Mouse (Mus musculus) kidney, embryonic 15.5 days (tissue): ENCODE data around the gene Kifc3. TPM values are rescaled to one million over a fixed set of nuclear protein-coding genes. Genes with fewer than 3 reads are reported as not detected.
"Not testable (repeated sequence)": the region's sequence is repeated elsewhere in the genome, so short reads cannot be mapped to it uniquely, and the experiment has no call there.

ENCODE experiments used
- ATAC-seq: fragments of 200-750 bp; cut with Nextera tagmentation; replicated peaks from 2 replicates; pipeline ENCODE4 v1.8.0; 2017; ENCODE audit warnings: moderate TSS enrichment; ENCODE audit not compliant: low FRiP score
- H3K27ac ChIP-seq: fragments of 300-500 bp; sonication (generic); 2 replicates; pipeline ENCODE4 v1.5.1; 2015; ENCODE audit warnings: mild to moderate bottlenecking, inconsistent platforms
- H3K27me3 ChIP-seq: fragments of 300-500 bp; sonication (generic); 2 replicates; pipeline ENCODE4 v1.6.1; 2015; ENCODE audit warnings: inconsistent platforms
- H3K36me3 ChIP-seq: fragments of 300-500 bp; sonication (generic); 2 replicates; pipeline ENCODE4 v1.6.1; 2015; ENCODE audit warnings: inconsistent platforms
- H3K4me1 ChIP-seq: fragments of 300-500 bp; sonication (generic); 2 replicates; pipeline ENCODE4 v1.6.1; 2015; ENCODE audit warnings: inconsistent platforms
- H3K4me2 ChIP-seq: fragments of 300-500 bp; sonication (generic); 2 replicates; pipeline ENCODE4 v1.6.1; 2015; ENCODE audit warnings: moderate library complexity, mild to moderate bottlenecking, inconsistent platforms
- H3K4me3 ChIP-seq: fragments of 300-500 bp; sonication (generic); replicated peaks from 2 replicates; pipeline ENCODE4 v1.5.1; 2015; ENCODE audit warnings: mild to moderate bottlenecking, inconsistent platforms
- H3K9ac ChIP-seq: fragments of 300-500 bp; sonication (generic); 2 replicates; pipeline ENCODE4 v1.6.1; 2015; ENCODE audit warnings: mild to moderate bottlenecking, inconsistent platforms
- H3K9me3 ChIP-seq: fragments of 300-500 bp; sonication (generic); replicated peaks from 2 replicates; pipeline ENCODE4 v1.6.1; 2016; ENCODE audit warnings: inconsistent platforms
- WGBS: fragments of 180-500 bp; shearing (Covaris S2); methylation state at CpG from one replicate; pipeline ENCODE4 v1.1.7; 2015; ENCODE audit warnings: mixed read lengths; 5-methylcytosine and 5-hydroxymethylcytosine counted together
- polyA plus RNA-seq: library from polyadenylated mRNA; unstranded; fragments of >200 nt; fragmentation: Nextera tagmentation; extraction: Ambion mirVana; gene quantifications from 2 replicates; pipeline ENCODE4 v1.2.1, GENCODE M21; 2015

Gene Kifc3
- polyA plus RNA-seq, 1 experiment from 2014 or later = 28.8 TPM

DNA sequence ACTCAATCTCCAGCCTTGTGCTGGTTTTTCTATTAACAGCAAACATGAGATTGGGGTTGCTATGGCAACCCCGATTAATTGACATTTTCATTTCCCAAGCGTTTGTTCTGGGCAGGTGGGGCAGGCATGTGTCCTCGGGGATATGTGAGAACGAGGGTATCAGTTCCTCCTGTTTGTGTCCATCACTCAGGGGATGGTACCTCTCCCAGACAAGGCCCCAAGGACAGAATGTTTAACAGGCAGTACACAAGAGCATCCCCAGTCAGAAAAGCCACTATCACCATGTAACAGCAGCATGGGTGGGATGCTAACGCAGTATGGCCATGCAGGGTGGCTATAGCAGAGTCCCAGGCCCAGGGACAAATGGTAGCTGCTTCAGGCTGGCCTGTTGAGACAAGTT lies 27.3 kb downstream of the Kifc3 start:
- H3K9ac ChIP-seq = no peak overlapping the region
- no peak overlapping the region for H3K27ac ChIP-seq
- no peak for ATAC-seq
- no peak overlapping the region for H3K4me2 ChIP-seq
- no peak overlapping the region for H3K4me3 ChIP-seq
- 0 out of 2 replicates have a peak, but pooled peaks cover 5% of the 10 kb centered on the region for H3K4me1 ChIP-seq
- H3K36me3 ChIP-seq = no peaks in the 10 kb centered on the region
- 37% methylated on average over 5 of the region's 5 CpGs for WGBS
- no peaks in the 10 kb centered on the region for H3K9me3 ChIP-seq
- no peaks in the 10 kb centered on the region for H3K27me3 ChIP-seq

DNA sequence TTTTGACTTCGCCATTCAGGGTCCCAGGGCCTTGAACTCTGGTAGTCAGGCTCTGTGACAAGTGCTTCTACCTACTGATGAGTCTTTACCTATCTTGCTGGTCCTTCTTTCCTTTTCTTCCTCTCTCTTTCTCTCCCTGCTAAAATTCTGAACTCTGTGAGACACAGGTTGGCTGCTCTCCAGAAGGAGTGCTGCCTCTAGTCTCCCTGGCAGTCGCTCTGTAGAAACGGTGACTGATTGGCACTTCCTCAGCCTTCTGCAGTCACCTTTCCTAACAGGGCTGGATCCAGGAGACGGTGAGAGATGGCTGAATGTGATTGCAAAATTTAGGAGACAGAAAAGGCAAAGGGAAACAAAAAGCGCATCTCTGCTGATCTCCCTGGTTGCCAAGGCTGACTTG lies 30.2 kb downstream of the Kifc3 start:
- no peaks in the 10 kb centered on the region for H3K36me3 ChIP-seq
- no peak for ATAC-seq
- no peaks in the 10 kb centered on the region for H3K9me3 ChIP-seq
- no peak overlapping the region for H3K4me3 ChIP-seq
- H3K9ac ChIP-seq = no peak overlapping the region
- 68% methylated on average over 5 of the region's 5 CpGs for WGBS
- no peaks in the 10 kb centered on the region for H3K27me3 ChIP-seq
- no peaks in the 10 kb centered on the region for H3K4me1 ChIP-seq
- H3K27ac ChIP-seq = no peak overlapping the region
- no peak overlapping the region for H3K4me2 ChIP-seq

DNA sequence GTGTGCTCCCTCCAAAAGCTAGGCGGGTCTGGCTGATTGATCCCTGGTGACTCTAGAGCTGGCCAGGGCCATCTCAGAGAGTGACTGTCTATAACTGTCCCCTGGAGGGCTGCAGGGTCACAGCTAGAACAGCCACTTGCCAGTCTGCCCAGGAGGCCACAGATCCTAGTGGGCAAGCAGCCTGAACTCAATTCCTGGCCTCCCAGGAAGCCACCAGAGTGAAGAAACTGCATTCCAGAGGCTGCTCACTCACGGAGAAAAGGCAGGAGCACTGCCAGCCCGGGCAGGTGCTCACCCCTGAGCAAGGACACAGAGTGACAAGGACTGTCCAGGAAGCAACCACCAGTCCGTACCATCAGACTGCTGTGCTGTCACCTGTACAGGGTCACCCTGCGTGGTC lies 34.9 kb downstream of the Kifc3 start:
- 68% methylated on average over 5 of the region's 5 CpGs for WGBS
- no peak overlapping the region for H3K9ac ChIP-seq
- H3K36me3 ChIP-seq = no peaks in the 10 kb centered on the region
- no peak overlapping the region for H3K4me2 ChIP-seq
- H3K27me3 ChIP-seq = no peaks in the 10 kb centered on the region; the same call in 1 of the 2 replicates
- ATAC-seq = no peak
- no peak overlapping the region for H3K4me3 ChIP-seq
- no peak overlapping the region for H3K27ac ChIP-seq
- H3K9me3 ChIP-seq = no peaks in the 10 kb centered on the region
- peaks cover 8% of the 10 kb centered on the region; the same call in 1 of the 2 replicates for H3K4me1 ChIP-seq

DNA sequence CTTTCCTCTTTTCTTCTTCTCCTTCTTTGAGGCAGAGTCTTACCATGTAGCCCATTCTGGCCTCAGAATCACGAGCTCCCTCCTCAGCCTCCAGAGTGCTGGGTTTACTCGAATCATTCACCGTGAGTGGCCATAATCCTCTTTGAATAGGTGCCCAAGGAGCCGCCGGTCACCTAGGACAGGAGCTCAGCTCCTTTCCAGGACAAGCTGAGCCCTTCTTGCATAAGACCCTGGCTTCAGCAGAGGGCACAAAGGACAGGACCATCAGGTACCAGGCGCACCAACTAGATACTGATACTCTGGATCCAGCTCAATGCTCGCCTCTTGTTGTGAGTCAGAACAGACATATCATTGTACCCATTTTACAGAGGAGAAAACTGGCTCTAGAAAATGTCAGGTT lies 36.2 kb downstream of the Kifc3 start:
- Histone ChIP-seq H3K27me3 (no peaks in the 10 kb centered on the region; the same call in 1 of the 2 replicates), H3K27ac (no peak overlapping the region), H3K36me3 (no peaks in the 10 kb centered on the region), H3K4me1 (peaks cover 8% of the 10 kb centered on the region; the same call in 1 of the 2 replicates), H3K9ac (no peak overlapping the region), H3K9me3 (no peaks in the 10 kb centered on the region), H3K4me3 (no peak overlapping the region), H3K4me2 (no peak overlapping the region)
- 91% methylated on average over 7 of the region's 7 CpGs for WGBS
- ATAC-seq = no peak

DNA sequence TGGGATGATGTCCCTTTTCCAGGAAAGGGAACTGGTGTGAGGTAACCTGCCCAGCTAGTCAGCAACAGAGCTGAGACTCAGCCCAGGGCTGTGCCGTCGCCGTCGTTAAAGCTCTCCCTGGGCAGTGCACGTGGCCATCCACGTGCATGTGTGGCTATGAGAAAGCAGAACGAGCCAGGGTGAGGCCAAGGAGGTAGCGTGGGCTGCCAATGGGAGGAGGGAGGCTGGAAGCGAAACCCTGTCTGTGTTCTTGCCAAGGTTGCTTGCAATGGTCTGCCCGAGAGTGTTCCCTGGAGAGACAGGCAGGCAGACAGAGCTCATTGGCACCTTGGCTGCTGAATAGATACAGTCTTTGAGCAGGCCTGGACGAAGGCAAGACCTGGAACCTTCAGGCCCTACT lies 36.7 kb downstream of the Kifc3 start:
- Histone ChIP-seq H3K27me3 (no peaks in the 10 kb centered on the region; the same call in 1 of the 2 replicates), H3K36me3 (no peaks in the 10 kb centered on the region), H3K4me3 (no peak overlapping the region), H3K4me1 (peaks cover 8% of the 10 kb centered on the region; the same call in 1 of the 2 replicates), H3K27ac (no peak overlapping the region), H3K4me2 (no peak overlapping the region), H3K9ac (no peak overlapping the region), H3K9me3 (no peaks in the 10 kb centered on the region)
- ATAC-seq = no peak
- 70% methylated on average over 11 of the region's 11 CpGs for WGBS

DNA sequence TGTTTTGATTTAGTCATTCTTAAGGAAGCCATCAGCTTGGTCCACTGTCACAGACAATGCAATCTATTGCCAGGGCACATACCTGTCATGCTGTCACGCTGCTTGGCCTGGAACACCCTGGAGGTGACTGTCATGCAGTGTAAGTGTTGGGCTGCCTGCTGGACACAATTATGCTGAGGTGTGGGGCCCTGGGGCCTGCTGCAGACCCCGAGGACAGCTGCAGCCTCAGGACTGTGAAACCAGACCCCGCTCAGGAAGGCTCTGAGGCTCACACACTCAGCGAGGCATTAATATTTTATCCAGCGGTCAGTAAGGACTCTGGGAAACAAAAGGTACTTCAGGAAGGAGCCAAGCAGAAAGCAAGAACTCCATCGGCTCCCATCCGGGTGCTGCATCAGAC lies 38.1 kb downstream of the Kifc3 start:
- Histone ChIP-seq H3K9ac (no peak overlapping the region), H3K4me2 (no peak overlapping the region), H3K36me3 (no peaks in the 10 kb centered on the region), H3K27me3 (no peaks in the 10 kb centered on the region; the same call in 1 of the 2 replicates), H3K9me3 (no peaks in the 10 kb centered on the region), H3K27ac (no peak overlapping the region), H3K4me3 (no peak overlapping the region), H3K4me1 (peaks cover 8% of the 10 kb centered on the region; the same call in 1 of the 2 replicates)
- ATAC-seq = 0 out of 2 replicates have a peak, but pooled peaks have one; percentile 46
- 32% methylated on average over 7 of the region's 7 CpGs for WGBS

DNA sequence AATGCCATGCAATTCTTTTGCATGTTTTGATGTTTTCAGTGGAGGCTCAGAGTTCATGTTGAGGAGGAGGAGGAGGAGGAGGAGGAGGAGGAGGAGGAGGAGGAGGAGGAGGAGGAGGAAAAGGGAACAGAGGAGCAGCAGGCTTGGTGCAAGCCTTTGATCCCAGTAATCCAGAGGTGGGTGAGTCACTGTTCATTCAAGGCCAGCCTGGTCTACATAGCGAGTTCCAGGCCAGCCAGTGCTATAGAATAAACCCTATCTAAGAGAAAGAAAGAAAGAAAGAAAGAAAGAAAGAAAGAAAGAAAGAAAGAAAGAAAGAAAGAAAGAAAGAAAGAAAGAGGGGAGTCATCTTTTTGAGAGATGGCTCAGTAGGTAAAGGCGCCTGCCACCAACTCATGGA lies 38.6 kb downstream of the Kifc3 start:
- H3K27me3 ChIP-seq, H3K4me2 ChIP-seq, H3K4me1 ChIP-seq, H3K9ac ChIP-seq, H3K9me3 ChIP-seq, H3K27ac ChIP-seq, ATAC-seq, H3K36me3 ChIP-seq, H3K4me3 ChIP-seq: not testable (repeated sequence)
- 88% methylated on average over 2 of the region's 2 CpGs for WGBS

DNA sequence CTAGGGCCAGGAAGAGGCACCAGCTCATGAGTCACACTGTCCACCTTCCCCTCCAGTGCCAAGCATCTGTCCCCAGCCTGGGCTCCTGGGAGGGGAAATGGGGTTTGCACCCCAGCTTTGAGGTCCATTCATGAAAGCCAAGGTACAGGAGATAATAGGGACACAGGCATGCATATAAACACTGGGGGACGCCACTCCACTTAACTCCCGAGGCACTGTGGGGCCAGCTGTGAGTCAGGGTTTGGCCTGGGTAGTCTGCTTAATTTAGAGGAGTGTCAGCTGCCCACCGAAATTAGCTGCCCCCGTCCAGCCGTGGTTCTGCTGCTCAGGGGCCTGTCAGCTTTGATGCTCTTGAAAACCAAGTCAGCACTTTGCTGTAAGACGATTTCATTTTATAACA lies 39.8 kb downstream of the Kifc3 start:
- Histone ChIP-seq H3K27ac (no peak overlapping the region), H3K9ac (no peak overlapping the region), H3K27me3 (no peaks in the 10 kb centered on the region; the same call in 1 of the 2 replicates), H3K9me3 (no peaks in the 10 kb centered on the region), H3K4me2 (no peak overlapping the region), H3K4me1 (peaks cover 8% of the 10 kb centered on the region; the same call in 1 of the 2 replicates), H3K4me3 (no peak overlapping the region), H3K36me3 (no peaks in the 10 kb centered on the region)
- no peak for ATAC-seq
- 55% methylated on average over 6 of the region's 6 CpGs for WGBS

DNA sequence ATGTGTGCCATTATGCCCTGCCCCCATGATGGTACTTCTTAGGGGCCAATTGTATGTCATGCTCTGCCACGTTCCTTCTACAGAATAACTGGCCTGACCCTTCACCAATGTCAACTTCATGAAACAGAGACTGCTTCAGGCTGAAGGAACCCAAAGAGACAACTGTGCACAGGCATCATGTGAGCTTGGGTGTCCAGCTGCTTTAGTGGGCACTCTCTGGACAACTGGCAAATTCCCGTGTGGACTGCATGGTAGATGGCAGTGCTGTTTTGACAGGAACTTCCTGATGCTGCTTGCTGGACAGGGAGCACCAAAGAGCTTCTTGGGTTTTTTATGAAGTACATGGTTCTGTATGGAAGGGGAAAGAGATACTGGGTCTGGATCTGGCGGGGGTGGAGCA lies 43.3 kb downstream of the Kifc3 start:
- H3K36me3 ChIP-seq = no peaks in the 10 kb centered on the region
- WGBS = 78% methylated on average over 3 of the region's 3 CpGs
- ATAC-seq = no peak
- H3K9ac ChIP-seq = no peak overlapping the region
- H3K4me1 ChIP-seq = peaks cover 12% of the 10 kb centered on the region; the same call in 1 of the 2 replicates
- no peaks in the 10 kb centered on the region for H3K9me3 ChIP-seq
- H3K4me3 ChIP-seq = no peak overlapping the region
- H3K27me3 ChIP-seq = no peaks in the 10 kb centered on the region
- H3K4me2 ChIP-seq = no peak overlapping the region
- no peak overlapping the region for H3K27ac ChIP-seq

DNA sequence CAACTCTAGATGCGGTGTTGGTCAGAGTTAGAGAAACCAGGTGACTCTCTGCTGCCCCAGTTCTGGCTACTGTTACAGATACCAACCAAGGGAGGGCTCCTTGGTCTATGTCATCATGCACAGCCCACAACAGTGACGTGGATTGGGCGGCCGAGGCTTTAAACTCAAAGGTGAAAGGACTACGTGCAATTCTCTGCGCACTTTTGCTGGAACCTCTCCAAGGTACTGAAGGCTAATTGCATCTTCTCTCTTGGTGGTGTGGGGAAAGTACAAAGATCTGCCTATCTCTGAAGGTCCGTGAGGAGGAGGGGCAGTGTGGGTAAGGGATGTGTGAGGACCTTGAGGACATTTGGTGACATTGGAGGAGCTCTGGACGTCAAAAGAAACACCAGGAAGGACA lies 44.0 kb downstream of the Kifc3 start:
- Histone ChIP-seq H3K4me3 (no peak overlapping the region), H3K4me1 (peaks cover 13% of the 10 kb centered on the region; the same call in 1 of the 2 replicates), H3K27ac (no peak overlapping the region), H3K9ac (no peak overlapping the region), H3K9me3 (no peaks in the 10 kb centered on the region), H3K4me2 (no peak overlapping the region), H3K36me3 (no peaks in the 10 kb centered on the region), H3K27me3 (no peaks in the 10 kb centered on the region)
- 73% methylated on average over 8 of the region's 8 CpGs for WGBS
- no peak for ATAC-seq

DNA sequence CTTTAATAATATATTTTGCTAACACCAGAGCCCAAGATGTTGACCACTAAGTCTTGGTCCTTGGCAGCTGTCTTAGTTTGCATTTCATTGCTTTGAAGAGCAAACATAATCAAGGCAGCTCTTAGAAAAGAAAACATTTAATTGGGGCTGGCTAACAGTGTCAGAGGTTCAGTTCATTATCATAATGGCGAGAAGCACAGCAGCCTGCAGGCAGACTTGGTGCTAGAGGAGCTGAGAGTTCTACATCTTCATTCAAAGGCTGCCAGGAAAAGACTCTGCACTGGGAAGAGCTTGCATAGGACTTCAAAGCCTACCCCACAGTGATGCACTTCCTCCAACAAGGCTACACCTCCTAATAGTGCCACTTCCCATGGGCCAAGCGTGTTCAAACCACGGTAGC lies 45.5 kb downstream of the Kifc3 start:
- peaks cover 13% of the 10 kb centered on the region; the same call in 1 of the 2 replicates for H3K4me1 ChIP-seq
- H3K27me3 ChIP-seq = no peaks in the 10 kb centered on the region
- H3K27ac ChIP-seq = no peak overlapping the region
- no peak overlapping the region for H3K9ac ChIP-seq
- no peak for ATAC-seq
- H3K36me3 ChIP-seq = no peaks in the 10 kb centered on the region
- no peak overlapping the region for H3K4me3 ChIP-seq
- H3K4me2 ChIP-seq = no peak overlapping the region
- H3K9me3 ChIP-seq = no peaks in the 10 kb centered on the region
- WGBS = 61% methylated on average over 3 of the region's 3 CpGs

DNA sequence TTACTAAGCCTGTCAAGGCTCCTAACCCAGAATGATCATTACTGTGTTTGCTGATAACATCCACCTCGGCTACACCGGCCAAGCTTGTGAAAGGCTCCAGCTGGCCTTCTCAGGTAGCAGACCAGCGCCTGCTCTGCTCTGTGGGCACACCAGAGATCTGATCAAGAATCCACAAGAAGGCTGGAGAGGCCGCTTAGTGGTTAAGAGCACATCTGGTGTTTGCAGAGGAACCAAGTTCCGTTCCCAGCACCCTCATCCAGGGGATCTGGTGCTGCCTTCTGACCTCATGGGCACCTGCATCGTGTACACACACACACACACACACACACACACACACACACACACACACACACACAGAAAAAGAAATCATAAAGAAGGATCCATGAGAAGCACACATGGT lies 46.5 kb downstream of the Kifc3 start:
- no peak for ATAC-seq
- Histone ChIP-seq H3K27ac (no peak overlapping the region), H3K36me3 (no peaks in the 10 kb centered on the region), H3K4me2 (no peak overlapping the region), H3K9ac (no peak overlapping the region), H3K4me3 (no peak overlapping the region), H3K27me3 (no peaks in the 10 kb centered on the region), H3K4me1 (peaks cover 13% of the 10 kb centered on the region; the same call in 1 of the 2 replicates), H3K9me3 (no peaks in the 10 kb centered on the region)
- 71% methylated on average over 6 of the region's 6 CpGs for WGBS

DNA sequence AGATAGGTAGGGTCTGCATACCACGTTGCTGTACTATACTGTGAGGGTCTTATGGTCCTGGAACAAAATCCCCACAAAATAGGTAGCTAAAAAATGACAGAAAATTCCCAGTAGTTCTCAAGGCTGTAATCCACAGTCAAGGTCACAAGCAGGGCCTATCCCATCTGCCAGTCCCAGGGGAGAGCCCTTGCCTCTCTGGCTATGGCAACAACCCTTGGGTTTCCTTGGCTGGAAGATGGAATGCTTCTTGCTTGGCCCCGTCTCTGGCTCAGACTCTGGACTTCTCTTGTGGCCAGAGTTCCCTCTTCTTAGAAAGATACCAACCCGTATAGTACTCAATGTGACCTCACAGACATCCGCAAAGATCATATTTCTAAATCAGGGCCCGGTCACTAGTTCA lies 47.3 kb downstream of the Kifc3 start:
- H3K9ac ChIP-seq = no peak overlapping the region
- H3K4me2 ChIP-seq = no peak overlapping the region
- no peaks in the 10 kb centered on the region for H3K36me3 ChIP-seq
- no peak for ATAC-seq
- peaks cover 13% of the 10 kb centered on the region; the same call in 1 of the 2 replicates for H3K4me1 ChIP-seq
- H3K27me3 ChIP-seq = no peaks in the 10 kb centered on the region
- 91% methylated on average over 5 of the region's 5 CpGs for WGBS
- H3K27ac ChIP-seq = no peak overlapping the region
- no peak overlapping the region for H3K4me3 ChIP-seq
- no peaks in the 10 kb centered on the region for H3K9me3 ChIP-seq
